Mouse (Mus musculus) B cell, adult 62 days (primary cell): ENCODE data around the gene Mfsd4b5. TPM values are rescaled to one million over a fixed set of nuclear protein-coding genes. Genes with fewer than 3 reads are reported as not detected.

Experiments used
- total RNA-seq: library from RNA; stranded (reverse); gene quantifications from 4 replicates; pipeline ENCODE4 v1.2.4, GENCODE M21; 2023

The Mfsd4b5 gene
- 0.27 to 0.52 TPM in 2 of 4 replicates, not detected in the others for total RNA-seq

DNA sequence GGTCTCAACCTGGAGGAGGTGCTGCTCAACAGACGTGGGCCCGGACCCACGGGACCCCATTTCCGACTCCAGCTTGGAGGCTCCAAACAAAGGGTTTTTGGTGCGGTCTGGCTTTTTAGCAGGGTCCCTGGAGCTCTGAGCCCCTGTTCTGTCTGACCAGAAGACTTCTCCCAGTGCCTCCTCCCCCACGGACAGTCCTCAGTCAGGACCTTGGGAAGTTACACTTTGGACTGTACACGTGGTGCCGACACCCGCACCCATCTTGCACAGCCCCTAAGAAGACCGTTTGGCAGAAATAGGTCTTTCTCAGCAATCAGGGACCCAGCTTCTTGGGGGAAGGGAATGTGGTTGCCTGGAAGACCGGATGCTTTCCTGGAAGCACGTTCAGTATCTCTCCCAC is at the start of gene Mfsd4b5:
Mfsd4b5 (minus strand) TSS at position 181 of the 400 bp plus-strand sequence.

DNA sequence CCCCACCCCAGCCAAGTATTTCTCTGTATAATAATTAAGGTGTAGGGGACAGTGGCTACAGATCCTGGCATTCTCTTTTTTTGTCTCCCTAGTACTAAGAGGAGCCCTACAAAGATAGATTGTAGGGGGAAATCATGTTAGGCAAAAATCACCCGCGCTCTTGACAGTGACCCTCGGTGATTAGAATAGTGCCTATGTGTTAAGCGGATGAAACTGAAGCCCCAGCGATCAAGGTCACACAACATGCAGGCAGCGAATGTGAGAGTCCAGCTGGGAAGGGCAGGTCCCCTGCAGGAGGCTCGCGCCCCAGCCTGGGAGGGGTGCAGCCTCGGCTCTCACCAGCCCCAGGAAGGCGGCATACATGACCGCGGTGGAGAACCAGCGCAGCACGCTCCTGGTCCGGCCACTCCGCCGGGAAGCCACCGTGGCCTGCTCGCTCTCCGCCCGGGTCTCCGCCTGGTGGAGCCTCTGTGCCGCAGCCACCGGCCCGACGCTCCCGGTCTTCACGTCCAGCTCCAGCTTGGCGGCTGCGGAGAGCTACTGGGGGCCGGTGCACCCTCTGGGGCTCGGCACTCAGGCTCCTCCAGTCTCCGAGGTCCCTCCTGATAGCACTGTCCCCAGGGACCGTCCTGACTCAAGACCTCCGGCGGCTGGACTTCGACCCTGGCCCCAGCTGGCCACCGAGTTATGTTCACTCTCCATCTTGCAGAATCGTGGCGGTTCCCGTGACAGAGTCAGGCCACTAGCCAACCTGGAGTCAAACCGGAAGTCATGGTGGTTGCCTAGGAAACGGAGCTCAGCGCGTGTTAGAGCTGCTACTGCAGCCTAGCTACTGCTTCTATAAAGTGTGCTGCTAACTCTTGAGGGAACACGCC is 38.3 kb upstream of the Mfsd4b5 start, which contains the start of gene Mfsd4b1:
Mfsd4b1 (minus strand) TSS at position 715 of the 875 bp plus-strand sequence.

DNA sequence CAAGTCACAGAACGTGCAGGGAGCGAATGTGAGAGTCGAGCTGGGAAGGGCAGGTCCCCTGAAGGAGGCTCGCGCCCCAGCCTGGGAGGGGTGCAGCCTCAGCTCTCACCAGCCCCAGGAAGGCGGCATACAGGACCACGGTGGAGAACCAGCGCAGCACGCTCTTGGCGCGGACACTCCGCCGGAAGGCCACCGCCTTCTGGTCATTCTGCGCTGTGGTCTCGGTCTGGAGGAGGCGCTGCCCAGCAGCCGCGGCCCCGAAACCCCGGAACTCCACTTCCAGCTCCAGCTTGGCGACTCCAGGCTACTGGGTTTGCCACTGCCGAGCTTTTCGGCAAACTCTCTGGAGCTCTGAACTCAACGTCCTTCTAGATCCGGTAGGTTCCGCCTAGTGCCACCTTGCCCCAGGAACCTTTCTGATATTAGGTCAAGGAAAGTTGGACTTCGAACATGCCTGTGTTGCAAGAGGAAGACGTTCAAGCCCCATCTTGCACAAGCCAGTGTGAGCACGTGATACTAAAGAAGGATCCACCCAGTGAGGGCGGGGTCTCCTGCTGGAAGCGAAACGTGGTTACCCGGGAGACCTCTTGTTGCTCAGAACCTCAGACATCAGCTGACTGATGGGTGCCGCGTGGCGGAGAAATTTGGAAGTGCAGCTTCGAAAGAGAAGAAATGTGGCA is 26.5 kb downstream of the Mfsd4b5 start, which contains the start of gene Mfsd4b3:
Mfsd4b3 (minus strand) TSS at position 393 of the 680 bp plus-strand sequence.

DNA sequence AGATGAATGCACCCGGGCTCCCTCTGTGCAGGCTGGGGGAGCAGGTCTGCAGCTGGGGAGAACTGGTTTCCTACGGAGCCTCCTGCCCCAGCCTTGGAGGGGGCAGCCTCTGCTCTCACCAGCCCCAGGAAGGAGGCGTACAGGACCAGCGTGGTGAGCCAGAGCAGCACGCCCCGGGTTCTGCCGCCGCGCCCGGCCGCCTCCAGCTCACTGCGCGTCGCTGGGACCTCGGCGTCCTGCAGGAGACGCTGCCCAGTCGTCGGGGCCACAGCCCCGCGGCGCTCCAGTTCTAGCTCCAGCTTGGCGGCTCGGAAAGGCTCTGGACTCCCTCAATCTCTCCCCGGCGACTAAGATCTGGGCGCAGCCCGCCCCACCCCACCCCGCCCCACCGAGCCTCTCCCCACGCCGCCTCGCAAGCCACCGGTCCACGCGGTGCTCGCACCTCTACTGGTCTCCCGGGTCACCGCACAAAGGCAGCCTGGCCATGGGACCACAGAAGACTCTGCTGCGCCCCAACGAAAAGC is 59.8 kb downstream of the Mfsd4b5 start, which contains the start of gene Mfsd4b2:
Mfsd4b2 (minus strand) TSS at position 308 of the 524 bp plus-strand sequence.

Other genes starting within 250 kb of the Mfsd4b5 start
- gene Mfsd4b4, start 87.4 kb downstream of the Mfsd4b5 start, total RNA-seq: 3.0 to 3.7 TPM (median 3.4 TPM) in 4 replicates
- gene Mfsd4b2, start 59.7 kb downstream of the Mfsd4b5 start, total RNA-seq: 0.33 TPM in 1 of 4 replicates, not detected in the others
- not detected in 4 replicates for gene Mfsd4b3, start 26.5 kb downstream of the Mfsd4b5 start, total RNA-seq
- 0.47 TPM in 1 of 4 replicates, not detected in the others for gene Mfsd4b1, start 38.6 kb upstream of the Mfsd4b5 start, total RNA-seq
- 9.0 to 13.1 TPM (median 10.1 TPM) in 4 replicates for gene Slc16a10, start 155.6 kb upstream of the Mfsd4b5 start, total RNA-seq